Mouse (Mus musculus) brain, embryonic 14.5 days (tissue): Measurements from ENCODE around the gene Mamdc4. TPM values are rescaled to one million over a fixed set of nuclear protein-coding genes. Genes with fewer than 3 reads are reported as not detected.
A peak's percentile ranks its signal among the peaks of the same experiment; 100 is the strongest.

Experiments
- DNase-seq: peaks from one replicate; pipeline ENCODE4 v3.0.0-alpha.2; 2011; ENCODE audit warnings: low read depth
- CTCF ChIP-seq: fragments of 200-500 bp; IDR thresholded peaks from 2 replicates; pipeline ENCODE4 v1.5.1; 2012; ENCODE audit warnings: inconsistent platforms, mild to moderate bottlenecking, moderate library complexity, borderline replicate concordance; ENCODE audit not compliant: insufficient read depth, insufficient read length; ENCODE audit errors: extremely low read depth
- POLR2A ChIP-seq: fragments of 200-500 bp; IDR thresholded peaks from 2 replicates; pipeline ENCODE4 v1.6.1; 2012; ENCODE audit warnings: mild to moderate bottlenecking, inconsistent platforms, borderline replicate concordance; ENCODE audit not compliant: poor library complexity, insufficient read depth, insufficient read length, severe bottlenecking; ENCODE audit errors: extremely low read depth
- polyA plus RNA-seq: library from polyadenylated mRNA; depleted of rRNA; stranded (reverse); fragments of >200 nt; gene quantifications from 2 replicates; pipeline ENCODE4 v1.2.3, GENCODE M21; 2012

The Mamdc4 gene
- polyA plus RNA-seq, 1 experiment: 5.0 TPM

DNA sequence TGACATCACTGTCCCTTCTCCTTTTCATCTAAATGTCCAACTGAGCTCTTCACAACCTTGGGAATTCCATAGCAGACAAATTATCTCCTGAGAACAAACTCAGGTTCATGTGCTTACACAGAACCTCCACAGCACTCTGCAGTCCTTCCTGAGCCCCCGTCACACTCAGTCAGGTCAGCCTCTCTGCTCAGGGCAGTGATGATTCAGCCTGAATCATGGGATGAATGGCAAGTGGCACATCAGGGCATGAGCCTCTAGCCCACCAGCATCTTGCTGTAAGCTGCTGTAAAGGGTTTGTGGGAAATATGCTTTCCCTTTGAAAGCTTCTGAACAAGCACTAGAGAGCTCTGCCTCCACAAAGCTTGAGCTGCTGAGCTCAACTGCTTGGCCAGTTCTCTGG, 24.1 kb upstream of the Mamdc4 start:
- no peak for DNase-seq
- no peak for TF ChIP-seq CTCF

DNA sequence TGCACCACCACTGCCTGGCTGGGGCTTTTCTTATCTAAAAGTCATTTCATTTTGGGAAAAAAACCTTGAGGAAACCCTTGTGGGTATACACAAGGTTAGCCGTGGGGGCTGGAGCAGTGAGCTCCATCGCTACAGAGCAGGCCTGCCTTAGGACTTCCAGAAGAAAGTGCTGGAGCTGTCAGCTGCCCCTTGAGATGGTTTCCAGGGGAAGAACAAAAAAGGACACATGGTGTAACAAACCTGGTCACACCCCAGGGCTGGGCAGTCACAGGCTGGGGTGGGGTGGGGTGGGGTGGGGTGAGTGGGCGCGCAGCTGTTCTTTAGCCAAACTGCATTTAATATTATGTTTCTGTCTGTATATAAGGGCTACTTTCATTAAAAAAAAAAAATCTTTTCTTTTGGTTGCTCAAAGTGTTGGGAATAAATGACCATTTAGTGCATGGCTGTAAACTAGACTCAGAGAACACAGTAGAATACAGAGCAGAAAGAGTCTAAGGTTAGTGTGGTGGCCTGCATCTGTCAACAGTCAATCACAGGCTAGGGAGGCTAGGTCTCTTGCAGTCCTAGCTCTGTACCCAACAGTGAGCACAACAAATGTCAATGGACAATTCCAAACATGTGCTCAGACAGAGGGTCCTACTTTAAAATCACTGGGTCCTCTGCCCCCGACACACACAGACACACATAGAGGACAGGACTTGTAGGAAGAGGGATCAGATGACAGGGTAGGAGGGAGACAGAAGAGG, 22.3 kb upstream of the Mamdc4 start:
- TF ChIP-seq POLR2A (no peak), CTCF (no peak)

DNA sequence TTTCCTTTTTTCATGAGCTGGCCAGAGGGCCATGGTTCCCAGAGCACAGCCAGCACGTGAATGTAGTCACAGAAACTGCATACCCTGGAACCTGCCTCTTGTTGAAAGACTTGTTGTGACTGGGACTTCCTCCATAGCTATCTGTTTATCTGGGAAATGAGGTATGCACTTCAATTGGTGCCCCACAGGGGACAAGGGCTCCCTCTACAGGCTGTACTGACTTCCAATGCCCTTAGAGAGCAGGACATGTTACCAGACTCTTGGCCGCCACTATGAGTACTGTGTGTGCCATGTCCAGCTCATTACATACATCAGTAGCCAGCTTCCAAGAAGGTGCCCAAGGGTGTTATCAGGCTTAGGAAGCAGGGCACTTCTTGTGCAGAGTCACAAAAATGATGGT, 17.2 kb upstream of the Mamdc4 start:
- TF ChIP-seq POLR2A (no peak), CTCF (peak; percentile 30; the same call in 1 of the 2 replicates)
- no peak for DNase-seq

More for the DNA sequence above, 22.3 kb upstream of the Mamdc4 start:
- DNase-seq: no peak

DNA sequence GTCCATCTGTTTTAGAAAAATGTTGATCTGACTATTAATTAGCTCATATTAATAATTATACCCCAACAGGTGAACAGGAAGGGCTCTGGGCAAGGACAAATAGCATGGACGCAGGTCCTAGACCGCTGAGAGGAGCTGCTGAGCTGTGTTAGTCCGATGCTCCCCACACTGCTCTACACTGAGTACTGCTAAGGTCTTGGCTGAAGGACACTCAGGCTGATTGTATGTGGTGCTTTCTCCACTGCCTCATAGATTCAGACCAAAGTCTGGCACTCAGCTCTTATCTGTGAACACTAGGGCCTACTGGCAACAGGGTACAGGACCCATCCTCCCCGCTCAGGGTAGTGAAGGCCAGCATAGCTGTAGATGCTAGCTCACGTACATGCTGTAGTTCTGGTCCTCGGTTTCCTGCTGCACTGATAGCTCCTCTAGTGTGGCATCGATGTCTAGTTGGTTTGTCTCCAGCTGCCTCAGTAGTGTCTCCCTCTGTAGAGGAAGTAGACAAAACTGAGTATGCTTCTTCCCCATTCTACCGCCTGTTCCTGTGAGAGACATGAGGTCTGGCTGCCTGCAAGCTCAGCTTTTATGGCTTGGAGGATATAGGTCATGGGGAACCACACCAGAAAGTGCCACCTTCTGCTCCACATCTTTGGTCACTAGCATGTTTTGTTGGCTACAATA, 13.7 kb upstream of the Mamdc4 start:
- no peak for TF ChIP-seq CTCF
- TF ChIP-seq POLR2A: no peak
- DNase-seq: no peak

DNA sequence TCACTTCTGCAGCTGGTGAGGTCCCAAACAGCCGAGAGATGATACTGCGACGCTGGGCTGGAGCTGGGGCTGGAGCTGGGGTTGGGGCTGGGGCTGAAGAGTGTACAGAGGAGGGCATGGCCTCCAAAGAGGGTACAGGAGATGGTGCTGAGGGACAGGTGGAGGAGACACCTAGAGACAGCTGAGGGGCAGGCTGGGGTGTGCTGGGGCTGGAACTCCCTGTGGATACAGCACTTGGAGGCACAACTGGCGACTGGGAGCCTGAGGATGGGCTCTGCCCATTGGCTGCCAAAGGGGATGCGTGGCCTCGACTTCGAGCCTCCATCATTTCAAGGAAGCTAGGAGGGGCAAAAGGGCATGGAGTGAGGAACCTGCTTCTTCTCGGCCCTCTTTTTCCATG, 12.6 kb upstream of the Mamdc4 start:
- DNase-seq: no peak
- TF ChIP-seq POLR2A: no peak
- TF ChIP-seq CTCF: no peak

DNA sequence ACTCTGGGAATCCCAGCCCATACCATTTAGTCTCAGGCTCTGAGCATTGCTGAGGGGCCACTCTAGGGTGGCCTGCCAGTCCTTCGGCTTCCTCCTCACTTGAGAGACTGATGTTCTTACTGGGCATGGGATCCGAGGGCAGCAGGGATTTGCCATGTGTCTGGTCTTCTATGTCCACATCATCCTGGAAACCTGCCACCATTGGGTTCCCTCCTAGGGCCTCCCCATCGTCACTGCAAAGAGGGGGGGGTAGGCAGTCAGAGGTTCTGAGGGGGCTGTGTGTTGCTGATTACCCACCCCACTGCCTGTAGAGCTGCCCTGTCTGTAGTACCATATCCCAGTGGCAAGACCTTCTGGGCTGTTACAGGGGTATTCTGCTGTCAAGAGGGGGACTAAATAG, 11.0 kb upstream of the Mamdc4 start:
- DNase-seq: no peak
- TF ChIP-seq POLR2A: no peak
- no peak for TF ChIP-seq CTCF

DNA sequence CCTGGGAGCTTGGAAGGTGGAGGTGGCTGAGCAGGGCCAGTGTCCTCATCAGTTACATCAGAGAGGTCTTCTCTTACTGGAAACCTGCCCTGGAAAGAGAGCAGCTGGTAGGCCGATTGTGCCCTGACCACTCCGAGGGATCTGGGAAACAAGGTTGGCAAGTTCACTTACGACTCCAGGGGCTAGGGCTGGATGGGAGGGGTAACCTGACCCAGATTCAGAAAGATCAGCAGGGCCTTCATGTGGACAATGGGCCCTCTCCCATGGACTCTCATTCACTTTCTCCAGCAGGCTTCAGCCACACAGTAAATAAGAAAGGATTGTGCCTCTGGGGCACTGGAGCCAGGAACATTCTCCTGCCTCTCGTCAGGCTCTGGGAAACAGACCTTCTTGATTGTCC, 10.2 kb upstream of the Mamdc4 start:
- TF ChIP-seq POLR2A (no peak), CTCF (no peak)
- no peak for DNase-seq

DNA sequence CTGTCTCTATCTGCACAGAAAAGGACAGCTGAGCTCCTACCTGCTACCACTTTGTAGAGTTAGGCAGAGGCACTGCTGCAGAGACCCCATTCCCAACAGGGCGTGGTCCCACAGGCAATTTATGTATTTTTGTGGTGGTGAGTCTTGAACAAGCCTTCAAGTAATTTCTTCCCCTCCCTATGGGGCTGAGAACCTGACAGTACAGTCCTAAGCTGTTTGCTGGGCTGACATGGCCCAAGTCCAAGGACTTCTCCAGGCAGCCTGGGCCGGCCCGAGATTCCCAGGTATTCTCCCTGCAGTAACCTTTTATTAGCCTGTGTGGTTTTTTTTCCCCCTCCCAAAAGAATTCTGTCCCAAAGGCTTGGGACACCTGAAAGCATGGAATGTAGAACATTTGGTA, 9.5 kb upstream of the Mamdc4 start:
- TF ChIP-seq POLR2A (no peak), CTCF (no peak)
- DNase-seq: no peak

DNA sequence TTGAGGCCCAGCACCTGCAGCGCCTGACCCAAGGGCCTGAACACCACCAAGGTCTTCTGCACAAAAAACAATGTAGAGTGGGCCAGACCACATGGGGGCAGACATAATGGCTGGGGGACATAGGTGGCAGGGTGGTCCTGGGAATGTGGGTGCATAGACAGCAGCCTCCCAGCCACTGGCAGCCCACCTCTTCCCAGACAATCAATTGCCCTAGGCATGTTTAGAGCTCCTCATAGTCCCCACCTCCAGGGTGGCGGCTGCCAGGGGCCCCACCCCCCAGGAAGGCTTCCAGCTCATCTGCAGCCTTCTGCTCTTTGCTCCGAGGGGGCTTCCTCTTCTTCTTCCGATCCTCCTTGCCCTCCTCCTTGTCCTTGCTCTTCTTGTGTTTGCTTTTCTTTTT, 8.9 kb upstream of the Mamdc4 start:
- no peak for TF ChIP-seq CTCF
- no peak for TF ChIP-seq POLR2A
- no peak for DNase-seq

DNA sequence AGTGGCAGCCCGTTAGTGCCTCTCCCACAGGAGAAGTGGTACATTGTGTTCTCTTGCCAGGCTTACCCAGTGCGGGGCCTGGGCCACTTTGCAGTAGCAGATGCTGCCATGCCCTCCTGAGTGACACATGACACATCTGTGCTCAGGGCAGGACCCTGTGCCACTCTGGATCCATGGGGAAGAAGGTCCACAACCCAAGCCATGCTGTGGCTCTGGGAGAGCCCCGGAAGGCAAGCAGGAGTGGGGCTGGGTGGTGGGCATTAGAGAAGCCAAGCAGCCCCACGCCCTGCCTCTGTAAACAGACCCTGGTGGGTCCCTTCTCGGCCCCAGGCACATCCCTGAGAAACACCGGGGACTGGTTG, 8.5 kb upstream of the Mamdc4 start:
- DNase-seq: no peak
- no peak for TF ChIP-seq POLR2A
- TF ChIP-seq CTCF: no peak

DNA sequence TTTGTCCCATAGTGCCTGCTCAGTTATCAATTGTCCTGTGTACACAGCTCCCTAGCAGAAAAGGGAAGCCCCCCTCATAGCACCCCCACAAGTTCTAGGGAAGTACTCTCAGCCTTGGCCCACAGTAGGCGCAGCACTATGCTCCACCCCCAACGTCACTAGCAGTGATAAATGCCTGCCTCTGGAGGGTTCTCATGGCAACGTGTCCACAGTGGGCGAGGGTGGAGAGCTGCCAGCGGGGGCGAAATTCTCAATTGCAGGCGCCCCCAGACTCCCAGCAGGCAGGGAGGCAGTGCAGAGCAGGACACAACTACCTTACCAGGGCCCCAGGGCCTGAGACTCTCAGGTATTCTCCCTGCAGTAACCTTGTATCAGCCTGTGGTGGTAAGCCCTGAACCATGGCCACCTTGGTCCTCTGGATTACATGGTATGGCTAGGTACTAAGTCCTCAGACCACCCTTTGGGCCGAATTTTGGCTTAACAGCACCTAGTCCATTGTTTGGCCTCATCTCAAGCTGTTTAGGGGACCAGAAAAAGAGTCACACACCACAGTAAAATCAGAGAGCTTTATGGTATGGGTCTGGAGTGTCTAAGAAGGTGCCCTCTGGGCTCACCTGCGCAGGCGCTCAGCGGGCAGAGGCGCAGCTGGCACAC, 7.9 kb upstream of the Mamdc4 start:
- TF ChIP-seq CTCF (no peak), POLR2A (no peak)
- DNase-seq: peak; percentile 67
